Mouse (Mus musculus): ENCODE measurements around the gene Slc25a48.

- TF ChIP-seq TAL1 (IDR thresholded peaks at IDR 0.05; ENCODE audit: low read length) (no peak), GATA1 (IDR thresholded peaks at IDR 0.05; ENCODE audit: low read length) (no peak)
Measured at GRCm38 (mm10) chr13:56522821-56523167, 84.6 kb downstream of the Slc25a48 start.
